Mouse (Mus musculus) heart, adult 2 months (tissue): ENCODE measurements around the gene Tmem199.

ENCODE experiments used
- CTCF ChIP-seq: fragments of 200-600 bp; IDR thresholded peaks from 2 replicates; pipeline ENCODE4 v1.8.1; 2022; ENCODE audit warnings: antibody characterized with exemption, mild to moderate bottlenecking, moderate library complexity
- EP300 ChIP-seq: fragments of 200-500 bp; IDR thresholded peaks from 2 replicates; pipeline ENCODE4 v1.6.1; 2011; ENCODE audit warnings: low read depth, low read length, control low read depth; ENCODE audit not compliant: insufficient read depth
- POLR2A ChIP-seq: fragments of 200-500 bp; IDR thresholded peaks from 2 replicates; pipeline ENCODE4 v1.6.1; 2011; ENCODE audit warnings: mild to moderate bottlenecking, low read depth, low read length, control low read depth; ENCODE audit not compliant: insufficient read depth

DNA sequence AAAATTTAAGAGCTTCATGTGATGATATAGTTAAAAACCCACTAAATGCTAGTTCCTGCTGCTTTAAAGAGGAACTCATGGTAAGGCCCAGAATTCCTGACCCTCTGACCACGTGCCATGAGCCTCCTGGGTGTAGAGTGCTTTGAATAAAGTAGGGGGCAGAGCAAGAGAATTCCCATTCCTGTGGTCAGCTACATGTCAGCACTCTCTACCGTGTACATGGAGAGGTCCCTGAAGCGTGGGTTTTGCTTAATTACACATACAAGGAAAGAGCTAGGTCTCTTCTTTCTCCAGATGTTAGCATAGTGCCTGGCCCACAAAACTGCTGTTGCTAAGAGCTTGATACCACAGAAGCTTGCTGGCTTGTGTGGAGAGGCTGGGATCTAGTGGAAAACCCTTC is 6.5 kb downstream of the Tmem199 start:
- TF ChIP-seq EP300 = no peak
- no peak for TF ChIP-seq CTCF
- no peak for TF ChIP-seq POLR2A
